Mouse (Mus musculus): ENCODE measurements around the gene Stat2. TPM values are rescaled to one million over a fixed set of nuclear protein-coding genes. Genes with fewer than 3 reads are reported as not detected.
"Not testable (repeated sequence)": the region's sequence is repeated elsewhere in the genome, so short reads cannot be mapped to it uniquely, and the experiment has no call there.

Gene Stat2
- total RNA-seq, 2 experiments from 2014 or later: 3.6 to 4.5 TPM

DNA sequence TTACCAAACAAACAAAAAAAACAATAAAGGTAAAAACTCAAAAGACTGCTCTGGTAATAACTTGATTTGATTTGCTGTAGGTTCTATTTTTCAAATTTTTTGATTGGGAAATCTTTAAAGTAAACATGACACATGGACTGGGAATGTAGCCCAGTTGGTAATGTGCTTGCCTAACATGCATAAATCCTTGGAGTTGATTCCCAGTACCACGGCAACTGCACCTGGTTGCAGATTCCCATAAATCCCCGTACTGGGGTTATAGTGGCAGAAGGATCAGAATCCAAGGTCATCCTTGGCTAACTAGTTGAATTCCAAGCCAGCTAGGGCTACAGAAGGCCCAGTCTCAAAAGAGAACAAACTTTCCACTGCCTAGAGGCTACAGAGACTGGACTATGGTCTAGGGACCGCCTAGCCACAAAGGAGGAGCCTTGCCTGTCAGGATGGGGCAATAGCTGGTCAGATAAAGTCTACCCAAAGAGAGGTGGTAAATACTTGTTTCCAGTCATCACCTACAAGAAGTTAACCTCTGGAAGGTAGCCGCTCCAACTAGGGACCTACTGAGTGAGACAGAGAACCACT lies 16.6 kb upstream of the Stat2 start, which contains the start of gene Apon:
Apon (plus strand) TSS at position 420 of the 579 bp plus-strand sequence.
- no peak for DNase-seq
- intact Hi-C loops (cut with DNase I; ENCODE audit: low total_unique reads): no loop called here

DNA sequence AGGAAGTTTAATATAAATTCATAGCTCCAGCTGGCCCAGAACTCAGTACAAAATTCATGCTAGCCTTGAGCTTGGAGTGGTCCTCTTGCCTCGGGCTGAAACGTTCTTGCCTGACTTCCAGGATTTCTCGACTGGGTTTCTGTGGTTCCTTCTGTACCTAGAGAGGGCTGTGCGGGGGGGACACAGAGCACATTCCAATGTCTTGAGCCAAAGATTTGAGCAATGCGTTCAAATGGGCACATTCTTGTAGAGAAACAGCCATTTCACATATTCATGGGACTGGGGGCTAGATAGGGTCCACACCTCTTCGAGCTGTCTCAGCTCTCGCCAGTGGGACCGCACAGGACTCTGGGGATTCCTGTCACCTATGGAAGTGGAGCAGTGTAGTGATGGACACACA lies 14.4 kb upstream of the Stat2 start:
- intact Hi-C loops (cut with DNase I; ENCODE audit: low total_unique reads): no loop called here

DNA sequence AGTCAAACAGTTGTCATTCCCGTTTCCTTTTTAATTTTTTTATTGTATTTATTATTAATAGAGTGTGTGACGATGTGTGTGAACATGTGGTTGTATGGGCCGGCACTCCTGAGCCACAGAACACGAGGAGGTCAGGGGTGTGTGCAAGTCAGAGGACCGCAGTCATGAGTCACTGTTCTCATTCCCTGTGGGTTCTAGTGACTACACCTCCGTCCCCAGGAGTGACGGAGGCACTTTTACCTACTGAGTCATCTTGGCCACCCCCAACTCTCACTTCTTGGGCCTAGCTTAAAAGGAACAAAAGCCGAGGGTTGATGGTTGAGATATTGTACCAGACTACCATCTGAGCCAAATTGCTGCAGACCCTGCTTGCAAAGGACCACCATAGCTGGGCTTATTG lies 14.0 kb upstream of the Stat2 start:
- intact Hi-C loops (cut with DNase I; ENCODE audit: low total_unique reads): no loop called here
- no peak for DNase-seq

More for the DNA sequence above, 14.4 kb upstream of the Stat2 start:
- DNase-seq: no peak

DNA sequence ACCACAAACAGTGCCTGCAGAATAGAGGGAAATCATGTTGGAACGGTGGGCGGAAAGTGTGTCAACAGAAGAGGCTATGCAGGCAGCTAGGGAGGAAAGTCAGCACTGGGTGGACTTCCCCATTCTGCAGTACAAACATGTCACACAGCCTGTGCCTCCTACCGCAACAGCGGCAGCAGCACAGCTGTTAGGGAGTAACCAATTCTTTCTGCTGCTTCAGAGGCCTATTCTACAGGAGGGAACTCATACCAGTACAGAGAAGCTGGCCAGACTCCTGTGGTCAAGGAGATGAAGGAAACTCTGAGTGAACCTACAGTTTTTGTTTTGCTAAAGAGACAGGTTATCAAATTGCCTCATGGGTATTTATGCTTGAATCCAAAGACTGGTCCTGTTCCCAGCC lies 11.4 kb upstream of the Stat2 start:
- DNase-seq: no peak
- intact Hi-C loops (cut with DNase I; ENCODE audit: low total_unique reads): no loop called here

DNA sequence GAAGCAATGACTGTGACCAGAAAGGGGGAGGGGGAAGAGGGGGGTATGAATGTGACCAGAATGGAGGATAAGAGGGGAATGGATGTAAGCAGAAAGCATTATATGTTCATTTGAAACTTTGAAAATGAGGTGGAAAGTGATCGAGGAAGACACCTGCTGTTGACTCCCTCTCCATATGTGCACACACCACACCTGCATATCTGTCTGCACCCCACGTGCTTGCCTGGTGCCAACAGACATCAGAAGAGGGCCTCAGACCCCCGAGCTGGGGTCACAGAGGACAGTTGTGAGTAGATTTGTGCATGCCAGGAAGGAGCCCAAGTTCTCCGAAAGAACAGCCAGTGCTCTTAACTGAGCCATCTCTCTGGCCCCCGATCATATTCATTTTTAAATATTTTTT lies 10.4 kb upstream of the Stat2 start:
- intact Hi-C loops (cut with DNase I; ENCODE audit: low total_unique reads): no loop called here
- no peak for DNase-seq

DNA sequence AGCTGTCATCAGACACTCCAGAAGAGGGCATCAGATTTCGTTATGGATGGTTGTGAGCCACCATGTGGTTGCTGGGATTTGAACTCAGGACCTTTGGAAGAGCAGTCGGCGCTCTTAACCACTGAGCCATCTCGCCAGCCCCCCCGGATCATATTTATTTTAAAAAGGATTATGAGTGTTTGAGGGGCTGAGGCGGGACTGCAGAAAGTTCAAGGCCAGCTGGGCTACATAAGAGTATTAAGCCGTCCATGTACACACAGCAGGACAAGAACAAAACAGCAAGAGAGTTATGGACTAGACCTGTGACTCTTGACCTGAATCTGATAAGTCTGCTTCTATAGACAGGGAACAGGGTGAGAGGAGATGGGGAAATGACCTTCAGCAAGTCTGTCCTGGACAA lies 10.0 kb upstream of the Stat2 start:
- DNase-seq; intact Hi-C loops (cut with DNase I; ENCODE audit: low total_unique reads): not testable (repeated sequence)

DNA sequence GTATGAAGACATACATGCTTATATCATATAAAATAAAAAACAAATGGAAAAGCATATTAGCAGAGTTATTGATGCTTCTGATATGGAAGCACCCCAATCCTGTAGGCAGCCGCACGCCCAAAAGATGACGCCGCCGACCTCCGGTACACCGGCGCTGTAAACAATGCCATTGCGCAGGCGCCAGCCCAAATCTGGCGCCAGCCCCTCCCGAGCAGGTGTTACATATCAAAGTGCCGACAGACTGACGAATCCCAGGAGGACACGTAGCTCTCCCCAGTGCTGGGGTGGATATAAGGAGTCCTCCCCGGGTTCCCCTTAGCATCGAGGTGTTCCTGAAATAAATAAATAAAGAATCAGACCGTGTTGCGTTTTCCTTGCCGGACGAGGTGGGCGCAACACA lies 8.1 kb upstream of the Stat2 start:
- intact Hi-C loops (cut with DNase I; ENCODE audit: low total_unique reads): no loop called here
- DNase-seq: no peak

DNA sequence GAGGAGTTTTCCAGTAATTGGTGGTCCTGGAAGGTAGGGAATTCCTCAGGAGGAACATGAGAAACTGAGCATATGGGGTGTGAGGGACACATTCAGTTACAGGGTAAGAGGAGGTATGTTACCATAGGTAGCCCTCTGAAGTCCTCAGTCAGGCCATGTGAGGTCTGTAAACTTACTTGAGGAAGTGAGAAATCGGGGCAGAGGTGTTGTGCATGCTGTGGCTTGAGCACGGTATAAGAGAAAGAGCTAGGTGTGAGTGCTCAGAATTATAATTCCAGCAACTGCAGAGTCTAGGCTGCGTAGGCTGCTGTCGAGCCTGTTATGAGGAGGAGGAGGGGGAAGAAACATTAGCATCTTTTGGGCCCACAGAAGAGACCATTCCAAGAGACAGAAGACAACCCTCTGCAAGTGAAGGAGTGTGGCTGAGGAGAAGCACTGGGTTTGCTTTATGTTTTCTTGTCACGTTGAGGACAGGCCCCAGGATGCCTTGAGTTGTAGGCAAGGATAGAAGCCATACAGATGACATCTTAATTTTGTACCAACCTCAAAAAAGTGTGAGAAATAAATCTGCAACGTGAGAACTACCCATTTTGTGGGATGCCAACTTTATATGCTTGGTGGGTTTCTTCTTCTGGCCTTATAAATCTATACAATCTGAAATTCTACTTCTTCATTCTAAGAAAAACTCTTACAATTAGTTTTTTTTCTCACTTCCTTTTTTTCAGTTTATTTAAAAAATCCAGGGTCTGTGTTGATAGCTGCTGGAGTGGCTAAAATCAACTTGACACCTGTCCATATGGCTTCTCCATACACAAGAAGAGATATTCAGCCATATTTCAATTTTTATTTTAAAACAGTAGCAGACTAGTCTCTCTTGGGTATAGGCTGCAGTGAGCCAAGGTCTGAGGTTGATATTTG lies 6.7 kb upstream of the Stat2 start:
- intact Hi-C loops (cut with DNase I; ENCODE audit: low total_unique reads): no loop called here
- no peak for DNase-seq

DNA sequence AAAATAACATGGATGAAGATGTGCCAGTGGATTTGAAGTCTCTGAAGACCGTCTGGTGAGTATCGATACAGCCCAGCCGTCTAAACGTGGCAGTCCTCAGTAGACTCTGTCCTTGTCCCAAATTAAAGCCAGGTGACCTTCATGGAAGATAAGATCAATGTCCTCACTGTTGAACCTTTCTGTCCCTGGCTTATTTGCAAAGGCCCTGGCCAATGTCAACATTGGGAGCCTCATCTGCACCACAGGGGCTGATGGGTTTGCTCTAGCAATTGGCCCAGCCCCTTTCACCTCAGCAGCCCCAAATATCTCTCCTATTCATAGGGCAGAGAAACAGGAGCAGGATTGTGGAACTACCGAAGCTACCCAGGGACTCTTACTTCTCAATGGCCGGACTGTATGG lies 2.0 kb upstream of the Stat2 start, which contains the start of gene Apof:
Apof (plus strand) TSS at position 301 of the 400 bp plus-strand sequence.
- intact Hi-C loops (cut with DNase I; ENCODE audit: low total_unique reads): no loop called here
- no peak for DNase-seq

DNA sequence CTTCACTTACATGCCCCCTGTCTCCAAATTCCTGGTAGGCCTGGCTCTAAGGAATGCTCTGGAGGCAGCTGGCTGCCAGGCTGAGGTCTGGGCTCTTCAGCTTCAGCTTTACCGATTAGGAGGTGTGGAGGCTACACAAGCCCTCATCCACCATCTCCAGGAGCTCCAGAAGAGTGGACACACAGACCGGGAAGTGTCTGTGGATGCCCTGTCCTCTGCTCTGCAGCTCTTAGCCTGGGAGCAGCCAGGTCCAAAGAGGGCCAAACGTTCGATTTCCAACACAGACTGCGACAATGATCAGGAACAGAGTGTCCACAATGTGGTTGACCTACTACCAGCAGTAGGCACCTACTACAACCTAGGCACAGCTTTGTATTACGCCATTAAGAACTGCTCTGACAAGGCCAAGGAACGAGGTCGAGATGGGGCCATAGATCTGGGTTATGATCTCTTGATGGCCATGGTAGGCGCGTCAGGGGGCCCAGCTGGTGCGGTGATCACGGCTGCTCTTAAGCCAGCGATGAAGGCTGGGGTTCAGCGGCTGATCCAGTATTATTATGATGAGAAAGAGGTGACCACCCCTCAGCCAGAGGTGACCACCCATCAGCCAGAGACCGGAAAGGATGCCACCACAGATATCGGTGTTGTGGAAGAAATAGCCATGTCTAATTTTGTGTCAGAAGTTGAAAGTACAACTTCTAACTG lies 1.0 kb upstream of the Stat2 start:
- DNase-seq: no peak
- intact Hi-C loops (cut with DNase I; ENCODE audit: low total_unique reads): no loop called here

DNA sequence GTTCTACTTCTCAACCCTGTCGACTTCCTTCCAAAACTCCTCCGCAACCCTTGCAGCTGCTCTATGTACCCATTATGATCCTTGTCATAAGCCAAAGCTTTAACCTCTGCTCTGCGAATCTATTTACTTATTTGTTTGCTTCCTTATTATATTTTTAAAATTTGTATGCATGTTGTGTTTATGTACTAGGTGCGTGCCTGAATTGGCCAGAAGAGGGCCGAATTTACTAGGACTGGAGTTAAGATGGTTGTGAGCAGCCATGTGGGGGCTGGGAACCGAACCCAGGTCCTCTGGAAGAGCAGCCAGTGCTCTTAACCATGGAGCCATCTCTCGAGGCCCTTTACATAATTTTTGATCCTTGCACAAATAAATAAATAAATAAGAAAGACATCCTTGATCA lies 507 bp downstream of the Stat2 start:
- intact Hi-C loops (cut with DNase I; ENCODE audit: low total_unique reads): no loop called here
- DNase-seq: no peak

DNA sequence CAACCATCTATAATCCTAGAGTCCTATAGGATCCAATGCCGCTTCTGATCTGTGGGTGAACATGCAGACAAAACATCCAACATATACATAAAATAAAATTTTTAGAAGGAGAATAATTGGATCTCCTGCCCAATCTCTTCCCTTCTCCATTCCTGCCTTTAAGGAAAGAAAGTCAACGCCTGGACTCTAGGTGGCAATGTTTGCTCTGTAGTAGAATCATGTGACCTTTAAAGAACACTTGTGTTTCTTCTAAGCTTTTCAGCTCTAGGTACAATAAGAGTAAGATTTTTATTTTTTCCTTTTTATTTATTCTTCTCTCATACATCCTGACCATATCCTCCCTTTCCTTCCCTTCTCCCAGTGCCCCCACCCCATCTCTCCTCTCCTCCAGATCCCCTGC lies 1.5 kb downstream of the Stat2 start:
- no peak for DNase-seq

DNA sequence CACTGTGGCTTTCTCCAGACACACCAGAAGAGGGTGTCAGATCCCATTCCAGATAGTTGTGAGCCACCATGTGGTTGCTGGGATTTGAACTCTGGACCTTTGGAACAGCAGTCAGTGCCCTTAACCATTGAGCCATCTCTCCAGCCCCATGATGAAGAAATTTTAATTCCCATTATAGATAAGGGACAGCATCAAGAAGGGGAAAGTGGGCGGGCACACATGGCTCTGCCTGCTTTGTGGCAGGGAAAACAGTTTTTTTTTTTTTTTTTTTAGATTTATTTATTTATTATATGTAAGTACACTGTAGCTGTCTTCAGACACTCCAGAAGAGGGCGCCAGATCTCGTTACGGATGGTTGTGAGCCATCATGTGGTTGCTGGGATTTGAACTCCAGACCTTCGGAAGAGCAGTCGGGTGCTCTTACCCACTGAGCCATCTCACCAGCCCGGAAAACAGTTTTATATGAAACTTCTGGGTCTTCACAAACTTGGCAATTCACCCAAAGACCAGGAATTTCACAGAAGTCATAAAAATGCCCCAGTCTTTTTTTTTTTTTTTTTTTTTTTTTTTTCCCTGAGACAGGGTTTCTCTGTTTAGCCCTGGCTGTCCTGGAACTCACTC lies 2.6 kb downstream of the Stat2 start:
- DNase-seq; intact Hi-C loops (cut with DNase I; ENCODE audit: low total_unique reads): not testable (repeated sequence)

More for the DNA sequence above, 1.5 kb downstream of the Stat2 start:
- intact Hi-C loops (cut with DNase I; ENCODE audit: low total_unique reads): no loop called here

DNA sequence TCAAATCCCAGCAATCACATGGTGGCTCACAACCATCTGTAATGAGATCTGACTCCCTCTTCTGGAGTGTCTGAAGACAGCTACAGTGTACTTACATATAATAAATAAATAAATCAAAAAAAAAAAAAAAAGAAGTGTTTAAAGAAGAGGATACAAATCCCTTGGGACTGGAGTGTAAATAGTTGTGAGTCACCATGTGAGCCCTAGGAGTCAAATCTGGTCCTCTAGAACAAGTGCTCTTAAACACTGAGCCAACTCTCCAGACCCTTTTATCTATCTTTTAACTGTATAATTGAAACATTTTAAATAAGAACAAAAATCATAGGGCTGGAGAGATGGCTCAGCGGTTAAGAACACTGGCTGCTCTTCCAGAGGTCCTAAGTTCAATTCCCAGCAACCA lies 5.0 kb downstream of the Stat2 start:
- intact Hi-C loops (cut with DNase I; ENCODE audit: low total_unique reads); DNase-seq: not testable (repeated sequence)

DNA sequence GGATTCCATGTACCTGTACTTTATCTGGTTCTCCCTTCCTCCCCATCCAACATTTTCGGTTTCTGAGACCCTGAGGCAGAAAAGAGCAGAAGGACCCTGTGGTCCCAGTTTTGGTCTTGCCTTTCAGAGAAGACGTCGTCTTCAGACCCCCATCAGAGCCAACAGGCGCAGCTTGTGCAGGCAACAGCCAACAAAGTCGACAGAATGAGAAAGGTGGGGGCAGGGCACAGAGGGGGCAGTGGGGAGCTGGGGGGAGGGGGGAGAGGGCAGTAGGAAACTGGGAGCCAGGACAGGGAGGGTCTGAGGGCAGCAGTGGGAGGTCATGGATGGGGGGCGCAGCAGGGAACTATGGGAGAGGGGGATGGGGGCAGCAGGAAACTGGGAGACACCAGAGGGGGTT lies 7.8 kb downstream of the Stat2 start:
- intact Hi-C loops (cut with DNase I; ENCODE audit: low total_unique reads): no loop called here
- no peak for DNase-seq

DNA sequence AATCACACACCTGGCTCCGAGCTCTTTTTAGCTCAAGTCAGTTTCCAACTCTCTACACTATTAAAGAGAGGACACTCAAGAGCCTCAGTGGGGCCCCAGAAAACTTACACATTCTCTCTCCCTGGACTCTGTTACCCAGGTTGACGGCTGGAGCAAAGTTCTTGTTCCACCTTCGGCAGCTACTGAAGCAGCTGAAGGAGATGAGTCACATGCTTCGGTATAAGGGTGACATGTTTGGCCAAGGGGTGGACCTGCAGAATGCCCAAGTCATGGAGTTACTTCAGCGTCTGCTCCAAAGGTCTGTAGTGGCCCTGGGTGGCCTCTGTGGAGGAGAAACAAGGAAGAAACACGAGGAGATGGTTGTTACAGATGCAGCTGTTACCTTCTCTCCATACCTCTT lies 10.6 kb downstream of the Stat2 start:
- no peak for DNase-seq
- intact Hi-C loops (cut with DNase I; ENCODE audit: low total_unique reads): loop anchor here (5.0 kb wide), 1 partner anchor 69 kb away; the partner anchor contains the start of gene Spryd4

DNA sequence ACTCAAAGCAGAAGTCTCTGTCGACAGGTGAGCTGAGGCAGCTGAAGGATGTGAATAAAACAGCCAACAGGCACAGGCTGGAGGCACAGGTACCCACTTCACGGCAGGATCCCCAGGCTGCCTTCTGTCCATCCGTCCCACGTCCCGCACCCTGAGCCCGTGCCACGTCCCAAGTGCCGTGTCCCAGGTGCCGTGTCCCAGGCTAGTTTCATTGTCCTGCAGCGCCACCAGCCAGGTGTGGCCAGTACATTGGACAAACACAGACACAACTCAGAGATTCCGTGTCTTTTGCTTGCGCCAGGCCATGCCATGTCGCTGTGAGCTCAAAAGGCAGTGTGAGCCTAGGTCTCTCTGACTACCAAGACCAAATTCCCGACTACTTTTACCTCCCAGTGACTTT lies 11.3 kb downstream of the Stat2 start:
- intact Hi-C loops (cut with DNase I; ENCODE audit: low total_unique reads): loop anchor here (5.0 kb wide), 1 partner anchor 69 kb away; the partner anchor contains the start of gene Spryd4
- DNase-seq: no peak

DNA sequence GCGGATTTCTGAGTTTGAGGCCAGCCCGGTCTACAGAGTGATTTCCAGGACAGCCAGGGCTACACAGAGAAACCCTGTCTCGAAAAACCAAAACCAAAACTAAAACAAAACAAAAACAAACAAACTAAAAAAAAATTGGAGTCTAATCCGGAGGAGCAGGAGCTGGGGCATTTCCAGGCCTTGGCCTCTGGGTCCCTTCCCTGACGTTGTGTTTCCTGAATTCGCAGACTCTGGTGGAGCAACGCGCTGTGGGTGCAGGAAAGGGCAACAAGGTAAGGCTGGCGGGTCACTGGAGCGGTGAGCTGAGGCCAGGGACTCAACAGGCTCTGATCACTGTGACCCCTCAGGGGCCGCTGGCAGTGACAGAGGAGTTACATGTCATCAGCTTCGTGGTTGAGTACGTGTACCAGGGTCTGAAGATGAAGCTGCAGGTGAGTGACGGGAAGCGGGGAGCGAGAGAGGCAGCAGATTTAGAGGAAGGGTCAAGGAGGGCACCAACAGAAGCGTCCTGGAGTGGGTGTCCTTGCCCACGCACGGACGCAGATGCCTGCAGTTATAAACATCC lies 12.6 kb downstream of the Stat2 start:
- intact Hi-C loops (cut with DNase I; ENCODE audit: low total_unique reads): loop anchor here (5.0 kb wide), 1 partner anchor 71 kb away; the partner anchor contains the start of gene Spryd4
- no peak for DNase-seq
